Mouse (Mus musculus) lung, postnatal 0 days (tissue): Measurements from ENCODE around the gene Zfp385a.

ENCODE experiments used
- CTCF ChIP-seq: IDR thresholded peaks from 2 replicates; pipeline ENCODE4 v1.5.1; 2016; ENCODE audit warnings: antibody characterized with exemption, mild to moderate bottlenecking
- EP300 ChIP-seq: IDR thresholded peaks from 2 replicates; pipeline ENCODE4 v1.6.1; 2016; ENCODE audit warnings: antibody characterized with exemption, mild to moderate bottlenecking, control low read depth

GRCm38 (mm10) chr15:103318201-103318816 lies 21.6 kb downstream of the Zfp385a start:
- TF ChIP-seq CTCF (no peak), EP300 (no peak)
